Mouse (Mus musculus) heart, embryonic 16.5 days (tissue): ENCODE measurements around the gene Arid3c. TPM values are rescaled to one million over a fixed set of nuclear protein-coding genes. Genes with fewer than 3 reads are reported as not detected.

Source experiments
- ATAC-seq: fragments of 200-750 bp; cut with Nextera tagmentation; replicated peaks from 2 replicates; pipeline ENCODE4 v1.8.0; 2017; ENCODE audit warnings: moderate number of reproducible peaks; ENCODE audit not compliant: insufficient read depth, low FRiP score; ENCODE audit errors: extremely low read depth
- H3K27ac ChIP-seq: fragments of 300-500 bp; sonication (generic); 2 replicates; pipeline ENCODE4 v1.5.1; 2014; ENCODE audit warnings: mild to moderate bottlenecking, low read length, control low read depth, moderate library complexity
- H3K27me3 ChIP-seq: fragments of 300-500 bp; sonication (generic); 2 replicates; pipeline ENCODE4 v1.6.1; 2014; ENCODE audit warnings: low read length, mixed read lengths; ENCODE audit not compliant: control insufficient read depth, insufficient read depth
- H3K36me3 ChIP-seq: fragments of 300-500 bp; sonication (generic); 2 replicates; pipeline ENCODE4 v1.6.1; 2014; ENCODE audit not compliant: control insufficient read depth, insufficient read depth
- H3K4me1 ChIP-seq: fragments of 300-500 bp; sonication (generic); 2 replicates; pipeline ENCODE4 v1.6.1; 2014; ENCODE audit warnings: low read length, mixed read lengths; ENCODE audit not compliant: control insufficient read depth, insufficient read depth
- H3K4me2 ChIP-seq: fragments of 300-500 bp; sonication (generic); 2 replicates; pipeline ENCODE4 v1.6.1; 2014; ENCODE audit warnings: low read depth, mild to moderate bottlenecking, control low read depth, low read length
- H3K4me3 ChIP-seq: fragments of 300-500 bp; sonication (generic); 2 replicates; pipeline ENCODE4 v1.5.1; 2014; ENCODE audit warnings: mild to moderate bottlenecking, control low read depth, low read length
- H3K9ac ChIP-seq: fragments of 300-500 bp; sonication (generic); 2 replicates; pipeline ENCODE4 v1.6.1; 2014; ENCODE audit warnings: low read length, control low read depth
- H3K9me3 ChIP-seq: fragments of 300-500 bp; sonication (generic); replicated peaks from 2 replicates; pipeline ENCODE4 v1.6.1; 2016; ENCODE audit warnings: low read length; ENCODE audit not compliant: control insufficient read depth
- WGBS: fragments of 180-500 bp; shearing (Covaris S2); extraction: QIAGEN DNeasy Blood & Tissue Kit; methylation state at CpG from one replicate; pipeline ENCODE4 v1.1.7; 2014; 5-methylcytosine and 5-hydroxymethylcytosine counted together
- polyA plus RNA-seq: library from polyadenylated mRNA; unstranded; fragments of >200 nt; fragmentation: Nextera tagmentation; extraction: Ambion mirVana; gene quantifications from 2 replicates; pipeline ENCODE4 v1.2.1, GENCODE M21; 2015

Gene Arid3c
- polyA plus RNA-seq, 1 experiment from 2014 or later, result not detected

GRCm38 (mm10) chr4:41713197-41714067 lies 17.5 kb downstream of the Arid3c start, which contains the start of gene Rpp25l:
Gene Rpp25l, minus strand, starts transcription at chr4:41713534.
- Histone ChIP-seq H3K27me3 (no peaks in the 10 kb centered on the region), H3K4me1 (peaks cover 19% of the 10 kb centered on the region), H3K27ac (peak within 1 kb of the TSS; percentile 75), H3K9me3 (no peaks in the 10 kb centered on the region), H3K4me2 (peak within 1 kb of the TSS; percentile 81), H3K9ac (peak within 1 kb of the TSS; percentile 98), H3K36me3 (peaks cover 4% of the 10 kb centered on the region; the same call in 1 of the 2 replicates), H3K4me3 (peak within 1 kb of the TSS; percentile 88)
- WGBS, result under 1% methylated on average over 61 of the region's 61 CpGs
- peak; percentile 75 for ATAC-seq

- H3K27me3 ChIP-seq, result no peaks in the 10 kb centered on the region
- peak overlapping the region; percentile 75 for H3K27ac ChIP-seq
- no peaks in the 10 kb centered on the region; the same call in 1 of the 2 replicates for H3K36me3 ChIP-seq
- H3K4me3 ChIP-seq, result peak overlapping the region; percentile 88
- H3K9ac ChIP-seq, result peak overlapping the region; percentile 98
- ATAC-seq, result no peak; the same call in 1 of the 2 replicates
- peak overlapping the region; percentile 81 for H3K4me2 ChIP-seq
- WGBS, result 34% methylated on average over 31 of the region's 31 CpGs
- H3K4me1 ChIP-seq, result peaks cover 19% of the 10 kb centered on the region
- no peaks in the 10 kb centered on the region for H3K9me3 ChIP-seq
These were observed 18.3 kb downstream of the Arid3c start for GRCm38 (mm10) chr4:41712421-41713196.

GRCm38 (mm10) chr4:41711705-41712375 lies 19.1 kb downstream of the Arid3c start:
- Histone ChIP-seq H3K9me3 (no peaks in the 10 kb centered on the region), H3K4me2 (peak overlapping the region; percentile 81), H3K36me3 (no peaks in the 10 kb centered on the region; the same call in 1 of the 2 replicates), H3K4me1 (peaks cover 23% of the 10 kb centered on the region), H3K27ac (no peak overlapping the region), H3K27me3 (no peaks in the 10 kb centered on the region), H3K9ac (peak overlapping the region; percentile 98), H3K4me3 (peak overlapping the region; percentile 88)
- no peak for ATAC-seq
- 69% methylated on average over 16 of the region's 16 CpGs for WGBS

GRCm38 (mm10) chr4:41710229-41710628 lies 20.7 kb downstream of the Arid3c start:
- Histone ChIP-seq H3K36me3 (no peaks in the 10 kb centered on the region; the same call in 1 of the 2 replicates), H3K9ac (no peak overlapping the region), H3K4me3 (no peak overlapping the region), H3K4me2 (no peak overlapping the region), H3K27ac (no peak overlapping the region), H3K4me1 (peaks cover 32% of the 10 kb centered on the region), H3K9me3 (no peaks in the 10 kb centered on the region), H3K27me3 (no peaks in the 10 kb centered on the region)
- WGBS, result 59% methylated on average over 4 of the region's 4 CpGs
- no peak for ATAC-seq

DNA sequence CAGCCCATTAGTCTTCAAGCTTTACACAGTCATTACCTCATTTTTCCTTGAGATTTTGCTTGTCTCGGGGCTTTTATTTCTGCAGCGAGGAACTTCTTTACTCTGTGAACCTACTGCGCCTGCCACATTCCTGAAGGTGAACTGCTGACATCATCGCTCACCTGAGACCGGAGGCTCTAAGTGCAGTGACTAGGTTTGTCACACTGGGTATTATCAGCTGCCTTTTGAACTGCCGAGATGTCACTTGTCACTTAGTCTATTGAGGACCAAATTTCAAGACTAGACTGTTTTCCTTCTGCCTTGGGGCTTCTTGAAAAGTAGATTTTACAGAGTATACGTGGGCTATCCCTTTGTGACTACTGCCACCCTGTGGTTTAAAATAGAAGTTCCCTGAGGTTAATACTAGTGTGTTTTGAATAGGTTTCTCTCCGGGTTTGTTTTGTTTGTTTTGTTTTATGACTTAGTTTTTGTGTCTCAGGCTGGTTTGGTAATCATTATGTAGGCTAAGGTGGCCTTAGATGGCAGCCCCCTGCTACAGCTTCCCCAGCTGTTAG lies 22.7 kb downstream of the Arid3c start:
- no peak overlapping the region for H3K27ac ChIP-seq
- H3K4me2 ChIP-seq, result no peak overlapping the region
- no peaks in the 10 kb centered on the region; the same call in 1 of the 2 replicates for H3K36me3 ChIP-seq
- H3K9ac ChIP-seq, result no peak overlapping the region
- no peaks in the 10 kb centered on the region for H3K9me3 ChIP-seq
- H3K4me1 ChIP-seq, result peaks cover 27% of the 10 kb centered on the region
- no peak overlapping the region for H3K4me3 ChIP-seq
- 38% methylated on average over 8 of the region's 8 CpGs for WGBS
- peaks cover 3% of the 10 kb centered on the region; the same call in 1 of the 2 replicates for H3K27me3 ChIP-seq
- ATAC-seq, result no peak

DNA sequence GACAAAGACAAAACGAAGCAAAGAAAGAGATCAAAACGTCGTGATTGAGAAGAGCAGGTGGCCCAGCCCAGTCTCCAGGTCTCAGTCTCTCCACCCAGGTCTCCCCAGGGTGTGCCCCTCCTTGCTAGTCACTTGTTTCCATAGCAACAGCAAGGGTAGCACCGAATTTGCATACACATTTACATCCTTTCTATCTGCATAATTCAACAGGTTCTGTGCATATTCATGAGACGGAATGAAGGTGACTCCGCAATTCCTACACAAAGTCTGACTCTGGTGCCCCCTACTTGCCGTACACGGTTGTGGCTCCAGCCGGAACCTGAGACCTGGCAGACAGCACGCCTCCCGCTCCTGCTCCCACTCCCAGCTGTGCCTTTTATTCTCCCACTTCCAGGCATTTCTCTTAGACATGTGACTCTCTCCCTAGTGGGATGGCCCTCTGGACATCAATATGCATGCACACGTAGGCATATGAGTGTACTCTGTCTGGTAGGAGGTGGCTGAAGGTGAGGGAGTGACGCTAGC lies 23.9 kb downstream of the Arid3c start:
- Histone ChIP-seq H3K4me2 (peak overlapping the region; percentile 12; the same call in 1 of the 2 replicates), H3K9ac (no peak overlapping the region), H3K4me3 (no peak overlapping the region), H3K27me3 (peaks cover 3% of the 10 kb centered on the region; the same call in 1 of the 2 replicates), H3K36me3 (no peaks in the 10 kb centered on the region; the same call in 1 of the 2 replicates), H3K9me3 (no peaks in the 10 kb centered on the region), H3K4me1 (peaks cover 19% of the 10 kb centered on the region), H3K27ac (no peak overlapping the region)
- peak; percentile 46; the same call in 1 of the 2 replicates for ATAC-seq
- whole genome bisulfite sequencing, result 4% methylated on average over 13 of the region's 13 CpGs

- no peak overlapping the region for H3K27ac ChIP-seq
- H3K4me1 ChIP-seq, result peaks cover 13% of the 10 kb centered on the region
- no peaks in the 10 kb centered on the region; the same call in 1 of the 2 replicates for H3K36me3 ChIP-seq
- no peaks in the 10 kb centered on the region for H3K9me3 ChIP-seq
- H3K4me3 ChIP-seq, result no peak overlapping the region
- WGBS, result 50% methylated on average over 19 of the region's 19 CpGs
- ATAC-seq, result no peak
- no peak overlapping the region for H3K9ac ChIP-seq
- peaks cover 3% of the 10 kb centered on the region; the same call in 1 of the 2 replicates for H3K27me3 ChIP-seq
- H3K4me2 ChIP-seq, result no peak overlapping the region
These were observed 24.8 kb downstream of the Arid3c start for GRCm38 (mm10) chr4:41705922-41706754.
